Mouse (Mus musculus) Muller cell, postnatal 12 days (primary cell): ENCODE results near the gene Zfp78.
"Not testable (repeated sequence)": the region's sequence is repeated elsewhere in the genome, so short reads cannot be mapped to it uniquely, and the experiment has no call there.

Source experiments
- DNase-seq: peaks from one replicate; pipeline ENCODE4 v3.0.0-alpha.2; 2015; ENCODE audit errors: inconsistent ontology term

The Zfp78 gene

GRCm38 (mm10) chr7:6363047-6363488 is at the start of gene Zfp78:
Gene Zfp78, plus strand, starts transcription at chr7:6363280.
- DNase-seq: no peak

- DNase-seq: no peak
Measured at GRCm38 (mm10) chr7:6330458-6331232, 32.4 kb upstream of the Zfp78 start.

- DNase-seq: peak; percentile 83
Measured at GRCm38 (mm10) chr7:6331233-6331956, 31.7 kb upstream of the Zfp78 start, which contains the start of gene Zfp583. Gene Zfp583, minus strand, starts transcription at chr7:6331285.

- DNase-seq: no peak
Measured at GRCm38 (mm10) chr7:6339865-6340264, 23.2 kb upstream of the Zfp78 start.

GRCm38 (mm10) chr7:6343501-6344071 is 19.5 kb upstream of the Zfp78 start, which contains the start of gene Gm3854:
Gene Gm3854, plus strand, starts transcription at chr7:6343759.
- DNase-seq: peak; percentile 61

- DNase-seq: no peak
Measured at GRCm38 (mm10) chr7:6344124-6344523, 19.0 kb upstream of the Zfp78 start.

GRCm38 (mm10) chr7:6358121-6358520 is 5.0 kb upstream of the Zfp78 start:
- DNase-seq: no peak

GRCm38 (mm10) chr7:6358937-6359590 is 4.0 kb upstream of the Zfp78 start:
- peak; percentile 62 for DNase-seq

- DNase-seq: no peak
Measured at GRCm38 (mm10) chr7:6360477-6361060, 2.5 kb upstream of the Zfp78 start.

GRCm38 (mm10) chr7:6361756-6362155 is 1.3 kb upstream of the Zfp78 start:
- no peak for DNase-seq

- peak; percentile 100 for DNase-seq
Measured at GRCm38 (mm10) chr7:6362268-6363046, 623 bp upstream of the Zfp78 start.

GRCm38 (mm10) chr7:6364761-6365160 is 1.7 kb downstream of the Zfp78 start:
- DNase-seq: no peak

- no peak for DNase-seq
Measured at GRCm38 (mm10) chr7:6367185-6367584, 4.1 kb downstream of the Zfp78 start.

GRCm38 (mm10) chr7:6368146-6368545 is 5.1 kb downstream of the Zfp78 start:
- not testable (repeated sequence) for DNase-seq

- no peak for DNase-seq
Measured at GRCm38 (mm10) chr7:6369460-6369859, 6.4 kb downstream of the Zfp78 start.

- no peak for DNase-seq
Measured at GRCm38 (mm10) chr7:6372993-6373392, 9.9 kb downstream of the Zfp78 start.

- no peak for DNase-seq
Measured at GRCm38 (mm10) chr7:6378441-6378840, 15.4 kb downstream of the Zfp78 start.

- DNase-seq: no peak
Measured at GRCm38 (mm10) chr7:6381431-6381830, 18.4 kb downstream of the Zfp78 start.

GRCm38 (mm10) chr7:6383044-6383455 is 20.0 kb downstream of the Zfp78 start, which contains the start of gene Zfp28:
Gene Zfp28, plus strand, starts transcription at chr7:6383295.
- DNase-seq: peak; percentile 97

- DNase-seq: no peak
Measured at GRCm38 (mm10) chr7:6384011-6384410, 20.9 kb downstream of the Zfp78 start.

GRCm38 (mm10) chr7:6386995-6387394 is 23.9 kb downstream of the Zfp78 start:
- no peak for DNase-seq
